Comparison of ENCODE assay signal across 1 mouse cellular context in genomic region chr4:134469985-134470384, GRCm38 (mm10).
TF ChIP-seq lines count a peak whose summit lies in the region.

No protein-coding gene starts in this region.

TF ChIP-seq in MEL, 35 proteins besides CTCF, POLR2A, EP300 and RAD21 (continued from another document):
- no peak for TF ChIP-seq USF2 (IDR thresholded peaks at IDR 0.05; ENCODE audit: borderline replicate concordance in 1 of 2, insufficient read depth in 1 of 2, low read depth in 1 of 2, low read length in 2 of 2)
